Mouse (Mus musculus) C2C12 (cell line): ENCODE data around the gene Rsc1a1. TPM values are rescaled to one million over a fixed set of nuclear protein-coding genes. Genes with fewer than 3 reads are reported as not detected.

Source experiments
- H3K27me3 ChIP-seq: one replicate; pipeline ENCODE4 v1.6.1; 2011; ENCODE audit not compliant: control insufficient read depth, insufficient read depth, insufficient read length
- H3K36me3 ChIP-seq: one replicate; pipeline ENCODE4 v1.6.1; 2011; ENCODE audit not compliant: control insufficient read depth, insufficient read depth
- H3K4me3 ChIP-seq: one replicate; pipeline ENCODE4 v1.5.1; 2011; ENCODE audit warnings: mild to moderate bottlenecking, control low read depth; ENCODE audit not compliant: poor library complexity, insufficient read depth, severe bottlenecking
- H3K79me2 ChIP-seq: one replicate; pipeline ENCODE4 v1.6.1; 2011; ENCODE audit not compliant: control insufficient read depth, insufficient read depth
- H3K79me3 ChIP-seq: one replicate; pipeline ENCODE4 v1.6.1; 2011; ENCODE audit warnings: low read depth, control low read depth
- H3ac ChIP-seq: one replicate; pipeline ENCODE3; 2011; ENCODE audit warnings: low read depth; ENCODE audit not compliant: control insufficient read depth, insufficient read length
- CEBPB ChIP-seq: IDR thresholded peaks from one replicate; pipeline ENCODE4 v1.6.1; 2011; ENCODE audit warnings: low read depth, mild to moderate bottlenecking, control low read depth, moderate library complexity
- CTCF ChIP-seq: IDR thresholded peaks from one replicate; pipeline ENCODE4 v1.5.1; 2011; ENCODE audit not compliant: control insufficient read depth, insufficient read depth, insufficient read length
- FOSL1 ChIP-seq: IDR thresholded peaks from one replicate; pipeline ENCODE4 v1.8.0; 2011; ENCODE audit warnings: mild to moderate bottlenecking, low read length; ENCODE audit not compliant: poor library complexity, insufficient read depth, severe bottlenecking
- MAX ChIP-seq: IDR thresholded peaks from one replicate; pipeline ENCODE4 v1.6.1; 2011; ENCODE audit warnings: mild to moderate bottlenecking, control low read depth
- MYOD1 ChIP-seq: IDR thresholded peaks from one replicate; pipeline ENCODE4 v1.6.1; 2011; ENCODE audit warnings: low read depth; ENCODE audit not compliant: control insufficient read depth, insufficient read length
- MYOG ChIP-seq: IDR thresholded peaks from one replicate; pipeline ENCODE4 v1.6.1; 2011; ENCODE audit not compliant: control insufficient read depth, insufficient read length; ENCODE audit errors: extremely low read depth
- USF1 ChIP-seq: IDR thresholded peaks from one replicate; pipeline ENCODE4 v1.6.1; 2011; ENCODE audit warnings: low read depth, mild to moderate bottlenecking, control low read depth, moderate library complexity
- polyA plus RNA-seq: library from polyadenylated mRNA; unstranded; fragments of >200 nt; fragmentation: generic; extraction: Trizol; gene quantifications from one replicate; pipeline ENCODE4 v1.2.1, GENCODE M21; 2012; ENCODE audit warnings: missing spikeins

Rsc1a1 gene
- polyA plus RNA-seq, 1 experiment: 5.4 TPM

- TF ChIP-seq MYOG: no peak
- no peak for TF ChIP-seq MAX
- TF ChIP-seq USF1: no peak
- no peak for TF ChIP-seq CTCF
- TF ChIP-seq MYOD1: no peak
- TF ChIP-seq CEBPB: no peak
- TF ChIP-seq FOSL1: no peak
- no peak overlapping the region for H3K4me3 ChIP-seq
- H3K79me3 ChIP-seq: no peaks in the 10 kb centered on the region
- no peaks in the 10 kb centered on the region for H3K27me3 ChIP-seq
- peaks cover 63% of the 10 kb centered on the region for H3K36me3 ChIP-seq
- H3K79me2 ChIP-seq: no peaks in the 10 kb centered on the region
- no peak overlapping the region for H3ac ChIP-seq
These were observed 3.1 kb upstream of the Rsc1a1 start for GRCm38 (mm10) chr4:141688505-141688904.

- H3K79me2 ChIP-seq: no peaks in the 10 kb centered on the region
- no peak overlapping the region for H3K4me3 ChIP-seq
- H3ac ChIP-seq: no peak overlapping the region
- peaks cover 67% of the 10 kb centered on the region for H3K36me3 ChIP-seq
- no peaks in the 10 kb centered on the region for H3K27me3 ChIP-seq
- TF ChIP-seq CEBPB (no peak), USF1 (no peak), MYOG (no peak), FOSL1 (no peak), CTCF (no peak), MYOD1 (no peak), MAX (no peak)
- H3K79me3 ChIP-seq: peaks cover 2% of the 10 kb centered on the region
These were observed 1.1 kb upstream of the Rsc1a1 start for GRCm38 (mm10) chr4:141686525-141686924.

- no peak for TF ChIP-seq USF1
These were observed 694 bp upstream of the Rsc1a1 start for GRCm38 (mm10) chr4:141686093-141686492.

GRCm38 (mm10) chr4:141682706-141683230, 2.6 kb downstream of the Rsc1a1 start:
- Histone ChIP-seq H3K79me3 (peaks cover 2% of the 10 kb centered on the region), H3K27me3 (no peaks in the 10 kb centered on the region), H3K4me3 (no peak overlapping the region), H3ac (no peak overlapping the region), H3K79me2 (no peaks in the 10 kb centered on the region), H3K36me3 (peaks cover 41% of the 10 kb centered on the region)
- no peak for TF ChIP-seq CTCF
- TF ChIP-seq MYOG: no peak
- TF ChIP-seq FOSL1: no peak
- no peak for TF ChIP-seq CEBPB
- TF ChIP-seq USF1: no peak

More at GRCm38 (mm10) chr4:141686093-141686492, 694 bp upstream of the Rsc1a1 start:
- no peak overlapping the region for H3K4me3 ChIP-seq
- H3K79me3 ChIP-seq: peaks cover 2% of the 10 kb centered on the region
- no peaks in the 10 kb centered on the region for H3K27me3 ChIP-seq
- H3K36me3 ChIP-seq: peaks cover 63% of the 10 kb centered on the region
- no peaks in the 10 kb centered on the region for H3K79me2 ChIP-seq
- H3ac ChIP-seq: no peak overlapping the region

GRCm38 (mm10) chr4:141681767-141682166, 3.6 kb downstream of the Rsc1a1 start:
- H3K36me3 ChIP-seq: peaks cover 41% of the 10 kb centered on the region
- no peaks in the 10 kb centered on the region for H3K27me3 ChIP-seq

GRCm38 (mm10) chr4:141680892-141681291, 4.5 kb downstream of the Rsc1a1 start:
- Histone ChIP-seq H3ac (no peak overlapping the region), H3K79me3 (peaks cover 2% of the 10 kb centered on the region), H3K36me3 (peaks cover 41% of the 10 kb centered on the region), H3K4me3 (no peak overlapping the region), H3K79me2 (no peaks in the 10 kb centered on the region), H3K27me3 (no peaks in the 10 kb centered on the region)
- TF ChIP-seq FOSL1 (no peak), MYOG (no peak), MAX (no peak), MYOD1 (no peak), USF1 (no peak), CTCF (no peak), CEBPB (no peak)

More at GRCm38 (mm10) chr4:141681767-141682166, 3.6 kb downstream of the Rsc1a1 start:
- no peak for TF ChIP-seq USF1
- peak; percentile 19 for TF ChIP-seq CEBPB
- TF ChIP-seq CTCF: no peak
- TF ChIP-seq MAX: no peak
- H3K4me3 ChIP-seq: no peak overlapping the region
- H3K79me2 ChIP-seq: no peaks in the 10 kb centered on the region
- peaks cover 2% of the 10 kb centered on the region for H3K79me3 ChIP-seq
- peak overlapping the region; percentile 15 for H3ac ChIP-seq
